ENCODE assay signal across 9 mouse cellular contexts in the genomic region with DNA sequence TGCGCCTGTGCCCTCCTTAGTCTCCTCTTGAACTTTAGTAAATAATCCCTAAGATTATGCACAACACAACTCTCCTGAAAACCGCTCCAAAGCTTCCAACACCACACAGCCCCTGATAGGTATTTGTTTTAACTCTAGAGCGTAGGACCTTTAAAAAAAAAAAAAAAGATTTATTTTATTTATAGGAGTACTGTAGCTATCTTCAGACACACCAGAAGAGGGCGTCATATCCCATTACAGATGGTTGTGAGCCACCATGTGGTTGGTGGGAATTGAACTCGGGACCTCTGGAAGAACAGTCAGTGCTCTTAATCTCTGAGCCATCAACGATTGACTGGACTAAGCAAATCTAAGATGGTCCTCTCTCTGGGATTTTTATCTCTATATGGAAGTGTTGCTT. TPM values are rescaled to one million over a fixed set of nuclear protein-coding genes. Genes with fewer than 3 reads are reported as not detected.
DNase-seq lines count a peak whose midpoint lies in the region; ATAC-seq and TF ChIP-seq lines count a peak whose summit lies in the region.
"Had no signal": no experiment of that assay in that cellular context is flagged by ENCODE, and none has a peak within 500 bp of the region (broad histone marks: within the 10 kb centered on the region; RNA-seq: fewer than 3 reads in every experiment).

No protein-coding gene starts in this region.

- peak overlapping the region; percentile 79 for H3K4me2 ChIP-seq in liver, postnatal 0 days (ENCODE audit: low read depth, low read length)

- H3K27ac ChIP-seq in heart, embryonic 10.5 days, result no peak overlapping the region
- no peak overlapping the region for H3K27ac ChIP-seq in hindbrain, embryonic 10.5 days
- no peak overlapping the region for H3K27ac ChIP-seq in liver, postnatal 0 days (ENCODE audit: low read depth)

- H3K9ac ChIP-seq in liver, postnatal 0 days (replicated peaks), result no peak overlapping the region

- TF ChIP-seq EP300 in liver, postnatal 0 days (IDR thresholded peaks at IDR 0.05; ENCODE audit: low read depth), result no peak

- H3K27me3 ChIP-seq in heart, embryonic 10.5 days (ENCODE audit: insufficient read depth, poor library complexity, severe bottlenecking), result no peaks in the 10 kb centered on the region
- H3K27me3 ChIP-seq in E14TG2a.4 (ENCODE audit: insufficient read depth, low read length), result 0 out of 2 replicates have a peak, but pooled peaks cover 1% of the 10 kb centered on the region
- H3K27me3 ChIP-seq in hindbrain, embryonic 10.5 days (ENCODE audit: insufficient read depth, poor library complexity, severe bottlenecking), result no peaks in the 10 kb centered on the region
- H3K27me3 ChIP-seq in liver, postnatal 0 days (ENCODE audit: insufficient read depth, low read length), result no peaks in the 10 kb centered on the region

- H3K9me3 ChIP-seq in heart, embryonic 10.5 days, result no peaks in the 10 kb centered on the region
- peaks cover 2% of the 10 kb centered on the region; the same call in 1 of the 2 replicates for H3K9me3 ChIP-seq in E14TG2a.4 (ENCODE audit: low read length)
- H3K9me3 ChIP-seq in hindbrain, embryonic 10.5 days, result no peaks in the 10 kb centered on the region
- H3K9me3 ChIP-seq in liver, postnatal 0 days (ENCODE audit: low read length), result no peaks in the 10 kb centered on the region

- H3K4me3 ChIP-seq in heart, embryonic 10.5 days, result peak overlapping the region; percentile 73
- H3K4me3 ChIP-seq in E14TG2a.4 (replicated peaks; ENCODE audit: low read length), result peak overlapping the region; percentile 87
- H3K4me3 ChIP-seq in hindbrain, embryonic 10.5 days, result peak overlapping the region; percentile 68
- peak overlapping the region; percentile 68; the same call in 1 of the 2 replicates for H3K4me3 ChIP-seq in liver, postnatal 0 days (ENCODE audit: low read depth, low read length)

- WGBS in heart, embryonic 10.5 days, result 60% methylated on average over 6 of the region's 6 CpGs
- 72% methylated on average over 6 of the region's 6 CpGs for WGBS in hindbrain, embryonic 10.5 days
- WGBS in liver, postnatal 0 days (ENCODE audit: insufficient replicate concordance), result 63% methylated on average over 6 of the region's 6 CpGs

- no peaks in the 10 kb centered on the region for H3K4me1 ChIP-seq in heart, embryonic 10.5 days
- peaks cover 9% of the 10 kb centered on the region for H3K4me1 ChIP-seq in E14TG2a.4 (replicated peaks; ENCODE audit: low read depth, low read length)
- H3K4me1 ChIP-seq in hindbrain, embryonic 10.5 days (replicated peaks), result no peaks in the 10 kb centered on the region; the same call in 1 of the 2 replicates
- peaks cover 8% of the 10 kb centered on the region; the same call in 1 of the 2 replicates for H3K4me1 ChIP-seq in liver, postnatal 0 days (ENCODE audit: insufficient read depth)

- TF ChIP-seq CTCF in E14TG2a.4 (conservative IDR thresholded peaks at IDR 0.05; ENCODE audit: low read length), result no peak; the same call in 1 of the 2 replicates
- TF ChIP-seq CTCF in liver, postnatal 0 days (IDR thresholded peaks at IDR 0.05; ENCODE audit: low read depth), result peak; percentile 11; the same call in 1 of the 2 replicates

- no peak for DNase-seq in heart, embryonic 10.5 days (ENCODE audit: low spot score)
- DNase-seq in heart, adult 8-10 months (ENCODE audit: low spot score), result no peak
- DNase-seq in hindbrain, embryonic 10.5 days (ENCODE audit: low spot score), result no peak
- no peak for DNase-seq in liver, postnatal 0 days
- DNase-seq in right cerebral cortex, adult 2 months (ENCODE audit: low spot score in 2 of 2), result no peak
- DNase-seq in lung, postnatal 10 days, result no peak
- DNase-seq: left cerebral cortex, postnatal 4 days had no signal

- no peak for ATAC-seq in liver, postnatal 0 days
- no peak for ATAC-seq in erythroid progenitor cell, adult 5-6 weeks (replicated peaks; ENCODE audit: low FRiP score, poor library complexity, severe bottlenecking)

- H3K36me3 ChIP-seq in heart, embryonic 10.5 days, result no peaks in the 10 kb centered on the region
- H3K36me3 ChIP-seq in E14TG2a.4 (ENCODE audit: insufficient read depth, low read length), result no peaks in the 10 kb centered on the region
- no peaks in the 10 kb centered on the region for H3K36me3 ChIP-seq in hindbrain, embryonic 10.5 days
- H3K36me3 ChIP-seq in liver, postnatal 0 days (replicated peaks; ENCODE audit: insufficient read depth, low read length), result no peaks in the 10 kb centered on the region

RNA-seq across cellular contexts. Expression of gene Zfp72, which starts 0.9 kb away (rescaled TPM):
- polyA plus RNA-seq in heart, embryonic 10.5 days (2016; fragmentation: Nextera tagmentation; extraction: Ambion mirVana), result 3.1 and 3.9 TPM in 2 replicates
- 1 to 10 TPM; 3.1 to 3.6 (median 3.4) TPM for total RNA-seq in heart, adult 8-10 months (2022)
- 4.1 and 4.9 TPM in 2 replicates for polyA plus RNA-seq in hindbrain, embryonic 10.5 days (2016; fragmentation: Nextera tagmentation; extraction: Ambion mirVana)
- polyA plus RNA-seq in liver, postnatal 0 days (2015; fragmentation: Nextera tagmentation; extraction: Ambion mirVana), result 0.60 and 0.70 TPM in 2 replicates
- not detected in 2 replicates for total RNA-seq in erythroid progenitor cell, adult 5-6 weeks (2015; ENCODE audit: low replicate concordance)
- 2.5 TPM in 1 of 2 replicates, not detected in the other for total RNA-seq in erythroid progenitor cell, adult 5-6 weeks (2017; ENCODE audit: low replicate concordance)

RNA-seq across cellular contexts. Expression of gene Ftl1-ps1, which starts 9.8 kb away (rescaled TPM):
- polyA plus RNA-seq in heart, embryonic 10.5 days (2016; fragmentation: Nextera tagmentation; extraction: Ambion mirVana), result 70.1 and 76.2 TPM in 2 replicates
- total RNA-seq in heart, adult 8-10 months (2022), result 100 to 1,000 TPM; 219 to 383 (median 285) TPM
- polyA plus RNA-seq in hindbrain, embryonic 10.5 days (2016; fragmentation: Nextera tagmentation; extraction: Ambion mirVana), result 94.6 and 115 TPM in 2 replicates
- 121 and 125 TPM in 2 replicates for polyA plus RNA-seq in liver, postnatal 0 days (2015; fragmentation: Nextera tagmentation; extraction: Ambion mirVana)
- total RNA-seq in erythroid progenitor cell, adult 5-6 weeks (2015; ENCODE audit: low replicate concordance), result 88.0 and 131 TPM in 2 replicates
- 27.9 and 36.8 TPM in 2 replicates for total RNA-seq in erythroid progenitor cell, adult 5-6 weeks (2017; ENCODE audit: low replicate concordance)

RNA-seq across cellular contexts. Expression of gene Lrrc14b, which starts 25.9 kb away (rescaled TPM):
- 0.09 and 0.62 TPM in 2 replicates for polyA plus RNA-seq in heart, embryonic 10.5 days (2016; fragmentation: Nextera tagmentation; extraction: Ambion mirVana)
- total RNA-seq in heart, adult 8-10 months (2022), result 10 to 100 TPM; 82.4 to 97.3 (median 86.2) TPM
- not detected in 2 replicates for polyA plus RNA-seq in hindbrain, embryonic 10.5 days (2016; fragmentation: Nextera tagmentation; extraction: Ambion mirVana)
- not detected in 2 replicates for polyA plus RNA-seq in liver, postnatal 0 days (2015; fragmentation: Nextera tagmentation; extraction: Ambion mirVana)
- total RNA-seq in erythroid progenitor cell, adult 5-6 weeks (2015; ENCODE audit: low replicate concordance), result not detected in 2 replicates
- not detected in 2 replicates for total RNA-seq in erythroid progenitor cell, adult 5-6 weeks (2017; ENCODE audit: low replicate concordance)
- total RNA-seq: left cerebral cortex, postnatal 4 days had no signal

RNA-seq across cellular contexts. Expression of gene Ccdc127, which starts 39.6 kb away (rescaled TPM):
- polyA plus RNA-seq in heart, embryonic 10.5 days (2016; fragmentation: Nextera tagmentation; extraction: Ambion mirVana), result 50.0 and 50.2 TPM in 2 replicates
- total RNA-seq in heart, adult 8-10 months (2022), result 10 to 100 TPM; 45.4 to 51.8 (median 48.5) TPM
- polyA plus RNA-seq in hindbrain, embryonic 10.5 days (2016; fragmentation: Nextera tagmentation; extraction: Ambion mirVana), result 46.2 and 53.9 TPM in 2 replicates
- 14.3 and 14.8 TPM in 2 replicates for polyA plus RNA-seq in liver, postnatal 0 days (2015; fragmentation: Nextera tagmentation; extraction: Ambion mirVana)
- 20.5 and 24.5 TPM in 2 replicates for total RNA-seq in erythroid progenitor cell, adult 5-6 weeks (2015; ENCODE audit: low replicate concordance)
- total RNA-seq in erythroid progenitor cell, adult 5-6 weeks (2017; ENCODE audit: low replicate concordance), result 20.8 and 32.7 TPM in 2 replicates

RNA-seq across cellular contexts. Expression of gene Sdha, which starts 39.6 kb away (rescaled TPM):
- 345 and 502 TPM in 2 replicates for polyA plus RNA-seq in heart, embryonic 10.5 days (2016; fragmentation: Nextera tagmentation; extraction: Ambion mirVana)
- 1,000 to 10,000 TPM; 1,332 to 1,570 (median 1,418) TPM for total RNA-seq in heart, adult 8-10 months (2022)
- 221 and 266 TPM in 2 replicates for polyA plus RNA-seq in hindbrain, embryonic 10.5 days (2016; fragmentation: Nextera tagmentation; extraction: Ambion mirVana)
- 139 and 154 TPM in 2 replicates for polyA plus RNA-seq in liver, postnatal 0 days (2015; fragmentation: Nextera tagmentation; extraction: Ambion mirVana)
- total RNA-seq in erythroid progenitor cell, adult 5-6 weeks (2015; ENCODE audit: low replicate concordance), result 80.4 and 91.8 TPM in 2 replicates
- 94.1 and 108 TPM in 2 replicates for total RNA-seq in erythroid progenitor cell, adult 5-6 weeks (2017; ENCODE audit: low replicate concordance)
